Mouse (Mus musculus) forebrain, postnatal 0 days (tissue): ENCODE results near the gene Eif4g1. TPM values are rescaled to one million over a fixed set of nuclear protein-coding genes. Genes with fewer than 3 reads are reported as not detected.

Experiments used
- ATAC-seq: fragments of 200-750 bp; cut with Nextera tagmentation; 2 replicates; pipeline ENCODE4 v1.8.0; 2017; ENCODE audit warnings: mild to moderate bottlenecking, moderate library complexity
- DNase-seq: peaks from one replicate; pipeline ENCODE4 v3.0.0-alpha.2; 2015
- H3K27ac ChIP-seq: fragments of 300-500 bp; sonication (generic); 2 replicates; pipeline ENCODE4 v1.5.1; 2014; ENCODE audit warnings: low read depth, mild to moderate bottlenecking, antibody characterized with exemption, low read length, moderate library complexity, mixed read lengths
- H3K27me3 ChIP-seq: fragments of 300-500 bp; sonication (generic); 2 replicates; pipeline ENCODE4 v1.6.1; 2014; ENCODE audit warnings: mild to moderate bottlenecking, low read length, mixed read lengths; ENCODE audit not compliant: insufficient read depth
- H3K36me3 ChIP-seq: fragments of 300-500 bp; sonication (generic); 2 replicates; pipeline ENCODE4 v1.6.1; 2014; ENCODE audit warnings: mild to moderate bottlenecking, moderate library complexity; ENCODE audit not compliant: insufficient read depth
- H3K4me1 ChIP-seq: fragments of 300-500 bp; sonication (generic); 2 replicates; pipeline ENCODE4 v1.6.1; 2014; ENCODE audit warnings: antibody characterized with exemption; ENCODE audit not compliant: insufficient read depth
- H3K4me2 ChIP-seq: fragments of 300-500 bp; sonication (generic); 2 replicates; pipeline ENCODE4 v1.6.1; 2014; ENCODE audit warnings: low read depth, mild to moderate bottlenecking, moderate library complexity
- H3K4me3 ChIP-seq: fragments of 300-500 bp; sonication (generic); 2 replicates; pipeline ENCODE4 v1.5.1; 2014; ENCODE audit warnings: low read depth, low read length, mixed read lengths
- H3K9ac ChIP-seq: fragments of 300-500 bp; sonication (generic); 2 replicates; pipeline ENCODE4 v1.6.1; 2014; ENCODE audit warnings: mild to moderate bottlenecking
- H3K9me3 ChIP-seq: fragments of 300-500 bp; sonication (generic); 2 replicates; pipeline ENCODE4 v1.6.1; 2016; ENCODE audit warnings: low read length
- CTCF ChIP-seq: sonication (generic); IDR thresholded peaks from 2 replicates; pipeline ENCODE4 v1.5.1; 2016; ENCODE audit warnings: antibody characterized with exemption, control low read depth, low read depth
- WGBS: fragments of 180-500 bp; shearing (Covaris S2); extraction: QIAGEN DNeasy Blood & Tissue Kit; methylation state at CpG from one replicate; pipeline ENCODE4 v1.1.7; 2014; 5-methylcytosine and 5-hydroxymethylcytosine counted together
- polyA plus RNA-seq: library from polyadenylated mRNA; unstranded; fragments of >200 nt; fragmentation: Nextera tagmentation; extraction: Ambion mirVana; gene quantifications from 2 replicates; pipeline ENCODE4 v1.2.1, GENCODE M21; 2015
- total RNA-seq: library from RNA; depleted of rRNA; stranded (reverse); fragments of >200 nt; gene quantifications from 2 replicates; pipeline ENCODE4 v1.2.3, GENCODE M21; 2014

Eif4g1 gene
- total and polyA plus RNA-seq, 2 experiments from 2014 or later = 111 to 282 TPM

GRCm38 (mm10) chr16:20672965-20673705, 5.0 kb downstream of the Eif4g1 start:
- no peaks in the 10 kb centered on the region for H3K9me3 ChIP-seq
- H3K36me3 ChIP-seq = peaks cover 34% of the 10 kb centered on the region
- 4% methylated on average over 58 of the region's 78 CpGs for WGBS
- no peak for TF ChIP-seq CTCF
- peak overlapping the region; percentile 91 for H3K27ac ChIP-seq
- H3K4me1 ChIP-seq = peaks cover 9% of the 10 kb centered on the region; the same call in 1 of the 2 replicates
- DNase-seq (peak; percentile 24), ATAC-seq (no peak; the same call in 1 of the 2 replicates)
- peak overlapping the region; percentile 89 for H3K4me3 ChIP-seq
- H3K27me3 ChIP-seq = no peaks in the 10 kb centered on the region
- peak overlapping the region; percentile 84 for H3K9ac ChIP-seq
- peak overlapping the region; percentile 85 for H3K4me2 ChIP-seq

GRCm38 (mm10) chr16:20673706-20674303, 5.7 kb downstream of the Eif4g1 start:
- peaks cover 41% of the 10 kb centered on the region for H3K36me3 ChIP-seq
- no peak for TF ChIP-seq CTCF
- WGBS = 16% methylated on average over 14 of the region's 14 CpGs
- peak; percentile 6 for DNase-seq
- peak overlapping the region; percentile 89 for H3K4me3 ChIP-seq
- peaks cover 9% of the 10 kb centered on the region; the same call in 1 of the 2 replicates for H3K4me1 ChIP-seq
- peak overlapping the region; percentile 85 for H3K4me2 ChIP-seq
- no peaks in the 10 kb centered on the region for H3K9me3 ChIP-seq
- H3K9ac ChIP-seq = peak overlapping the region; percentile 84
- peak overlapping the region; percentile 91 for H3K27ac ChIP-seq
- ATAC-seq = no peak
- H3K27me3 ChIP-seq = no peaks in the 10 kb centered on the region

GRCm38 (mm10) chr16:20675213-20675612, 7.1 kb downstream of the Eif4g1 start:
- ATAC-seq (no peak), DNase-seq (no peak)
- H3K9me3 ChIP-seq = no peaks in the 10 kb centered on the region
- 86% methylated on average over 6 of the region's 6 CpGs for WGBS
- peaks cover 54% of the 10 kb centered on the region for H3K36me3 ChIP-seq
- no peaks in the 10 kb centered on the region for H3K27me3 ChIP-seq
- H3K4me2 ChIP-seq = no peak overlapping the region
- H3K9ac ChIP-seq = no peak overlapping the region
- H3K4me1 ChIP-seq = peaks cover 9% of the 10 kb centered on the region; the same call in 1 of the 2 replicates
- H3K4me3 ChIP-seq = no peak overlapping the region
- no peak for TF ChIP-seq CTCF
- H3K27ac ChIP-seq = no peak overlapping the region

- TF ChIP-seq CTCF = peak; percentile 41
- peak; percentile 14 for DNase-seq
- Histone ChIP-seq H3K27ac (no peak overlapping the region), H3K4me3 (no peak overlapping the region), H3K4me2 (no peak overlapping the region), H3K36me3 (peaks cover 69% of the 10 kb centered on the region), H3K4me1 (peaks cover 9% of the 10 kb centered on the region; the same call in 1 of the 2 replicates), H3K27me3 (no peaks in the 10 kb centered on the region), H3K9me3 (no peaks in the 10 kb centered on the region), H3K9ac (no peak overlapping the region)
- WGBS = 86% methylated on average over 4 of the region's 4 CpGs
- no peak for ATAC-seq
Measured at GRCm38 (mm10) chr16:20676702-20677101, 8.6 kb downstream of the Eif4g1 start.

GRCm38 (mm10) chr16:20677380-20677779, 9.3 kb downstream of the Eif4g1 start:
- Histone ChIP-seq H3K36me3 (peaks cover 76% of the 10 kb centered on the region), H3K27ac (no peak overlapping the region), H3K9me3 (no peaks in the 10 kb centered on the region), H3K4me3 (no peak overlapping the region), H3K27me3 (no peaks in the 10 kb centered on the region), H3K9ac (no peak overlapping the region), H3K4me1 (peaks cover 6% of the 10 kb centered on the region; the same call in 1 of the 2 replicates), H3K4me2 (no peak overlapping the region)
- TF ChIP-seq CTCF = no peak
- DNase-seq (no peak), ATAC-seq (no peak)
- 89% methylated on average over 5 of the region's 5 CpGs for WGBS

- Histone ChIP-seq H3K4me1 (peaks cover 6% of the 10 kb centered on the region; the same call in 1 of the 2 replicates), H3K4me3 (no peak overlapping the region), H3K36me3 (peaks cover 84% of the 10 kb centered on the region), H3K27ac (no peak overlapping the region), H3K27me3 (no peaks in the 10 kb centered on the region), H3K9ac (no peak overlapping the region), H3K9me3 (no peaks in the 10 kb centered on the region), H3K4me2 (no peak overlapping the region)
- DNase-seq = peak; percentile 25
- 61% methylated on average over 10 of the region's 10 CpGs for WGBS
- ATAC-seq = peak; percentile 30; the same call in 1 of the 2 replicates
- TF ChIP-seq CTCF = no peak
Measured at GRCm38 (mm10) chr16:20677974-20678675, 10.0 kb downstream of the Eif4g1 start.
